Mouse (Mus musculus) spleen, embryonic (tissue): ENCODE results near the gene Acta2.

Source experiments
- CTCF ChIA-PET: fragments of 350-600 bp; sonication (Branson Sonifier 250); formaldehyde crosslinking; loops from one replicate; lab custom pipeline; 2022; lab: Charles Lee

The Acta2 gene

GRCm38 (mm10) chr19:34270106-34270726 is 14.8 kb upstream of the Acta2 start:
- CTCF ChIA-PET, result interaction anchor here (0.9 kb wide), 1 partner anchor 28 kb away, joined by 3 read pairs; no protein-coding TSS in a partner anchor

DNA sequence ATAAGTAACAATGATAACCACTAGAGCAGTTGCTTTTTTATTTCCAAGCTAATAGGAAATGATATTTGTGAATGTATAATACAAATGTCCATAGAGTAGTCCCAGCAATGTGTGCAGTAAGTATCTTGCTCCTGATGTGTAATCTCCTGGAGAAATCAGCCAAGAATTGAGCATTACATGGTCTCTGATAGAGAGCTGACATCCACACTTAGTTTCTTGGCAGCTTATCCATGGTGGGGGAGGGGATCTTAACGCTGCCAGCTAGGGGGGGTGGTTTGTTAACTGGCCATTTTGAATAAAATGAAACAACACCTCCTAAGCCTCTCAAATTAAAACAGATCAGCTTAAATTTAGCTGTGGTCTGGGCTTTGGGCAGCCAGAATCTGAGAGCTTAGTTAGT is 13.6 kb upstream of the Acta2 start:
- CTCF ChIA-PET, result no interaction called here

GRCm38 (mm10) chr19:34265604-34266193 is 10.3 kb upstream of the Acta2 start:
- CTCF ChIA-PET, result interaction anchor here (1.0 kb wide), 1 partner anchor 22 kb away, joined by 3 read pairs; no protein-coding TSS in a partner anchor

DNA sequence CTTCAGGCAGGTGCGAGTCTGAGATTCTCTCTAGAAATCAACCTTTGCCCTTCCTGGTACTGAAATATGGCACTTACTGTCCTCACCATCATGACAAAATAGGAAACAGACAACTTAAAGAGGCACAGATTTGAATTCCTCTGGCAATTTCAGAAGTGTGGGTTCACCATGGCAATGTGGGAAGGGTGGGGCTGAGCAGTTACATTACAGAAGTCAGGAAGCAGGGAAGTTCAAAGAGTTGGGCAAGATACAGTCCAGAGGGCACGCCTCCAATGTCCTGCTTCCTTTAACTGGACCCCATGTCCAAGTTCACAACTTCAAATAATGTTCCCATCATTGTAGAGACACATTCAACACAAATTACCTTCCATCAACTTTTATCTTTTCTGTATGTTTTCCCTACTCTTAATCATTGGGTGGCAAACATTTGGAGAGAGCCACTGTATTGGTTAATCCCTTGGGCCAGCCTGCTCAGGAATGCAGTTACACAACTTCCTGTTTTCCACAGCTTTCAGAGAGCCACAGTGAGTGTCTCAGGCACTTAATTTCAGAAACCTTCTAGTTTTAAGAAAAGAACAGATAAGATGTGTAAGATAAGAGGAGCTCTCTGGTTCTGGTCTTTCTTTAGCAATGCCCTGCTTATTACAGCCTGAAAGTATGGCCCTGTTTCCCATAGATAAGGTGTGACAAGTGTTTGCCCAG is 7.0 kb upstream of the Acta2 start:
- CTCF ChIA-PET, result no interaction called here

- CTCF ChIA-PET, result no interaction called here
Measured at GRCm38 (mm10) chr19:34256936-34257335, 1.5 kb upstream of the Acta2 start.

DNA sequence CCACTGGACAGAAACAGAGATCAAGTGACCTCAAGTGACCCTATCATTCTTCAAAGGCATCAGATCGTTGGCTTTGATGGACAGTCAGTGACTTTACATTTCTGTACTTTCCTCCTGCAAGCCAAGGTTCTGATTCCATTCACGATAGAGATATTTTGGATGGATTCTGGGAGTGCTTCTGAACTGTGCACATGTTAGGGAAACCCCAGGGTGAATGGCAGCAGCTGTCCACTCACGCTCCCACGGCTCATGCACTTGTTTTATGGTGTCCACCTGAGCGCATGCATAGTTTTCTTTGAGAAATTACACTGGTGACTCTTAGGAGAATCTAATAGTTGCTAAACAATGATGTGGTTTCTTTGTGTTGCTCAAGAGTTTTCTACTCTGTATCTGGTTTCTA is 759 bp upstream of the Acta2 start:
- CTCF ChIA-PET, result no interaction called here

- CTCF ChIA-PET, result no interaction called here
Measured at GRCm38 (mm10) chr19:34254101-34254879, 1.1 kb downstream of the Acta2 start.

DNA sequence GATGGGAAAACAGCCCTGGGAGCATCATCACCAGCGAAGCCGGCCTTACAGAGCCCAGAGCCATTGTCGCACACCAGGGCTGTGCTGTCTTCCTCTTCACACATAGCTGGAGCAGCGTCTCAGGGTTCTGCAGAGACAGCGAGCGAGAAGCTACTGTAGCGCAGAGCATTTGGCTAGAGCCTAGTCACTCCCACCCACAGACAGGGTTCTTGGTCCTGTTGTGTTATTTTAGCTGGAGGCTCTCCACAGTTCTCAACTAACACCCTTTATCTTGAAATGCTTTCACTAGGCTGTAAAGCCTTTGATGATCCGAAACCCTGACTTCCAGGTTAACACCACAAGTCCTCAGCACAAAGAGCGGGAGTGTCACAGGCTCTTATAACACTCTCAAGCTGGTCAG is 2.9 kb downstream of the Acta2 start:
- CTCF ChIA-PET, result no interaction called here

DNA sequence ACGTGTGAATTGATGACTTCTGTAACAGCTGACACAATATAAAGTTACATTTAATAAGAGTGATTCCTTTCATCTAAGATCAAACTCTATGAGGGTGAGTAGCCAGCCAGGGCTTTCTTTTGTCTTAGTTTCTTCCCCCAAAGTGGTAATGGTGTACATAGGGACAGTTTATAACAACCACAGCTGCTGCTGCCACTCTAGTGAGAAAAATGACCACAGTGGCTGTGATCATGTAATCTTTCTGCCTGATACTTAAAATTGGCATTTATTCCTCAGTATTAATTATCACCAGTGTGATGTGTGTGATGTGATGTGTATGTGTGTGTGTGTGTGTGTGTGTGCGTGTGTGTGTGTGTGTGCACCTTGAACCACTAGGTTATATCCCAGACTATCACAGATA is 3.5 kb downstream of the Acta2 start:
- CTCF ChIA-PET, result no interaction called here

DNA sequence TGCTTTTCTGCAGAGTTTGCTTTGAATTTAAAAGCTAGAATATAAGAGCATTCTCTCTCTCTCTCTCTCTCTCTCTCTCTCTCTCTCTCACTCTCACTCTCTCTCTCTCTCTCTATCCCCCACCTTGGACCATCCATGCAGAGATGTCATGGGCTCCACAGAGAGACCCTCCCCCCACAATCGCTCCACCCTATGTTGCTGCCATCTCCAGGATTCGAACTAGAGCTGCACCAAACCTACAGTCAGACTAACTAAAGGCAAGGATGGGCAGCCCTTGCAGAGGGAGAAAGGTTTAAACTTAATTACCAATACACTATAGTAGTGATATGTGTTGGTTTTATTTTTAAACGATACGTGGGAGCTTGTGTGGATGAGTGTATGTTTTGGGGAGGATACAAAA is 4.8 kb downstream of the Acta2 start:
- CTCF ChIA-PET, result no interaction called here

DNA sequence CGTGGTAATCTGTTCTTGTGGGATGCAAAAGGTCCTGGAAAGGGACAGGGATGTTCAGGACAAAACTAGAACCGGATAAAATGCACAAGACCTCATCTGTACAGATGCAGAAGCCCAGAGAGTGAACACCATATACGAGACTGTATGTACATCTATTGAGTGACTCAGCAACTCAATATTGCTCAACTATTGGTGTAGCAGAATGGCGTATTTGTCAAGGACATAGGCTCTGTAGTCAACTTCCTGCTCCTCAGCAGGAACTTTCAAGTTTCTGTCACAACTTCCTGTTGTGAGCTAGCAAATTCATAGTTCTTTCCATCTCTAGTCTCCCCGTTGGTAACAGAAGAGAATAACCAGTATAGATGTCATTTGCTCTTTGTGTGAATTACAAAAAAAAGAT is 6.8 kb downstream of the Acta2 start:
- CTCF ChIA-PET, result interaction anchor here (0.6 to 0.7 kb wide), 2 partner anchors 37 to 987 kb away, joined by 6 to 13 read pairs; no protein-coding TSS in a partner anchor

- CTCF ChIA-PET, result interaction anchor here (0.6 to 1.7 kb wide), 5 partner anchors 21 to 237 kb away, joined by 3 to 9 read pairs (median 3); no protein-coding TSS in a partner anchor
Measured at GRCm38 (mm10) chr19:34244056-34244455, 11.3 kb downstream of the Acta2 start.

- CTCF ChIA-PET, result interaction anchor here (1.0 to 1.7 kb wide), 3 partner anchors 28 to 239 kb away, joined by 3 to 9 read pairs (median 3); no protein-coding TSS in a partner anchor
Measured at GRCm38 (mm10) chr19:34242925-34243324, 12.5 kb downstream of the Acta2 start.

- CTCF ChIA-PET, result interaction anchor here (0.7 kb wide), 1 partner anchor 95 kb away, joined by 3 read pairs; no protein-coding TSS in a partner anchor
Measured at GRCm38 (mm10) chr19:34241247-34241915, 14.0 kb downstream of the Acta2 start.

DNA sequence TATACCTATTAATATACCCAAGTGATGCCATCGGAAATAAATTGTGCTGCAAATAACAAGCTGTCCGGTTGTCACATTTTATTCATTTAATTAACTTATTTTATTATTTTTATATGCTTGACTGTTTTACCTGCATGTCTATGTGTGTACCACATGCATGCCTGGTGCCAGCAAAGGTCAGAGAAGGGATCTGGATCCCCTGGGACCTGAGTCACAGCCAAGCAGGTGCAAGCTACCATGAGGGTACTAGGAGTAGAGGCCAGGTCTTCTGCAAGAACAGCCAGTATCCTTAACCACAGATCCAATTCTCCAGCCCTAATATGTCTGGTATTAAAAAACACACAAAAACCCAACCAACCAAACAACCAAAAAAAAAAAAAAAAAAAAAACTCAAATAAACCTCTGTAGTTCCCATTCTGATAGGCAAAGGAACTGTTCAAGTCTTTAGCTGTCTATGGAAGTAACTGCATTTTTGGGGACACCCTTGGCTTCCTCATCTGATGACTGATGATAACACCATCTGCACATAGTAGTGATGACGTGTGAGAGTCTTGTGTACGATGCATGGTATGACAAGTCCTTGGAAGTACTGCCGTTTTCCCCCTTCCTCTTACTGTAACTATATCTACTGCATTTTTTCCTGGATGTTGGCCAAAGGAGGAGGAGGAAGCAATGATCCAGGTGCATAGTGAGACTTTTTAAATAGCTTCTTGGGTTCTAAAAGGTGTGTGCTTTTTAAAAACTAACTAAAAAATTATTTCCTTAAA is 14.9 kb downstream of the Acta2 start:
- CTCF ChIA-PET, result interaction anchor here (0.6 kb wide), 1 partner anchor 25 kb away, joined by 5 read pairs; no protein-coding TSS in a partner anchor

DNA sequence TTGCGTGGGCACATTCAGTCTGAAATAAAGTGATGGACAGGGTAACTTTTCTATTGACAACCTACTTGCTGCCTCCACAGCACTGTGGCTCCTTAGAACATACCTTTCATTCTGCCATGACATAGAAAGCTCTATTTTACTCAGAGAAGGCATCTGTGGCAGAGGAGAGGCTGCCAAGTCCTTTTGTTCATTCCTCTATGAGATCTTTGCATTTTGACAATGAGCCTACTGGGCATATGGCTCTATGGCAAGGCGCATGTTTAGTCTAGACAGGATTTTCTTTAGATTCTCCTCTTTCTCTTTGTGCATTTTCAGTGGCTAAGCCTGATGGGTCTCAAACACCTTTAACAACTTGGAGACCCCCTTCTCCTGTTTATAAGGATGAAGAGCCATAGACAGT is 17.6 kb downstream of the Acta2 start:
- CTCF ChIA-PET, result no interaction called here

GRCm38 (mm10) chr19:34236049-34236448 is 19.3 kb downstream of the Acta2 start:
- CTCF ChIA-PET, result no interaction called here

DNA sequence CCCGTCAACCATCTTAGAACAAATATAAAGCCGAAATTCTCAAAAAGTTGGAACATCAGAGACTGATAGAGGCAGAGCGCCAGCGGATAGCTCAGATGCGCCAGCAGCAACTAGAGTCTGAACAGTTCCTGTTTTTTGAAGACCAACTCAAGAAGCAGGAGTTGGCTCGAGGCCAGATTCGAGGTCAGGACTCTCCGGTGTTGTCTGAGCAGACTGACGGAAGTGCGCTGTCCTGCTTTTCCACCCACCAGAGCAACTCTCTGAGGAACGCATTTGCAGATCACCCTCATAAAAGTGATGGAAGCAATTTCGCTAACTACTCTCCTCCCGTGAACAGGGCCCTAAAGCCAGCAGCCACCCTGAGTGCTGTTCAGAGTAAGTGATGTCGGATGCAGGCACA is 21.4 kb downstream of the Acta2 start:
- CTCF ChIA-PET, result no interaction called here

DNA sequence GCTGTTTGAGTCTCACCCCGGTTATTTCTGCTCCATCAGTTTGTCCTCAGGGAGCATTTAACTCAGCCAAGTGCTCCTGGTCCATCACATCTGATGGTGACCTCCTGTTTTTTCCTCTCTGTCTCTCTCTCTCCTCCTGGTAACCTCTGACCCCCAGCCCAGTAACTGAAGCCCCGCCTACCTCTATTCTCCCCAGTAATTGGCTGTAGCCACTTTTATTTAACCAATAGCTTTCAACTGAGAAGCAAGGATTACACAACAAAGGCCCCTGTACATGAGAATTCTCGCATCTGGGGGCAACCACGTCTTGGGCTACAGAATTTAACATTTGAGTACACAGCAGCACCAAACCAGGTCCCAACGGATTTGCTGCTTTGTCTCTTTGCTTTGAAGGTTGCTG is 23.1 kb downstream of the Acta2 start:
- CTCF ChIA-PET, result no interaction called here

GRCm38 (mm10) chr19:34231596-34231995 is 23.8 kb downstream of the Acta2 start:
- CTCF ChIA-PET, result interaction anchor here (0.6 to 0.7 kb wide), 2 partner anchors 79 to 405 kb away, joined by 3 to 4 read pairs; no protein-coding TSS in a partner anchor
